Mouse (Mus musculus): Measurements from ENCODE around the gene Stum. TPM values are rescaled to one million over a fixed set of nuclear protein-coding genes. Genes with fewer than 3 reads are reported as not detected.

Gene Stum
- polyA plus RNA-seq, 1 experiment = not detected

GRCm38 (mm10) chr1:180423931-180424330 is 59.4 kb downstream of the Stum start:
- peaks cover 85% of the 10 kb centered on the region for H3K4me1 ChIP-seq (ENCODE audit: control insufficient read depth, insufficient read depth, low read length)
- TF ChIP-seq POLR2A (IDR thresholded peaks at IDR 0.05; ENCODE audit: borderline replicate concordance, low read depth, low read length) = no peak
- TF ChIP-seq CTCF (IDR thresholded peaks at IDR 0.05; ENCODE audit: low read depth, low read length) = no peak
- H3K4me3 ChIP-seq (ENCODE audit: insufficient read depth, low read length) = no peak overlapping the region
- H3K27ac ChIP-seq (ENCODE audit: insufficient read depth, low read depth, low read length) = peak overlapping the region; percentile 83

GRCm38 (mm10) chr1:180423008-180423639 is 60.2 kb downstream of the Stum start:
- TF ChIP-seq CTCF (IDR thresholded peaks at IDR 0.05; ENCODE audit: low read depth, low read length) = no peak
- TF ChIP-seq POLR2A (IDR thresholded peaks at IDR 0.05; ENCODE audit: borderline replicate concordance, low read depth, low read length) = no peak
- Histone ChIP-seq H3K4me3 (ENCODE audit: insufficient read depth, low read length) (no peak overlapping the region), H3K4me1 (ENCODE audit: control insufficient read depth, insufficient read depth, low read length) (peaks cover 87% of the 10 kb centered on the region), H3K27ac (ENCODE audit: insufficient read depth, low read depth, low read length) (peak overlapping the region; percentile 94)

- TF ChIP-seq POLR2A (IDR thresholded peaks at IDR 0.05; ENCODE audit: borderline replicate concordance, low read depth, low read length) (no peak), CTCF (IDR thresholded peaks at IDR 0.05; ENCODE audit: low read depth, low read length) (peak; percentile 70)
- Histone ChIP-seq H3K27ac (ENCODE audit: insufficient read depth, low read depth, low read length) (peak overlapping the region; percentile 94), H3K4me1 (ENCODE audit: control insufficient read depth, insufficient read depth, low read length) (peaks cover 88% of the 10 kb centered on the region), H3K4me3 (ENCODE audit: insufficient read depth, low read length) (no peak overlapping the region)
Observed at GRCm38 (mm10) chr1:180422076-180422828, 61.1 kb downstream of the Stum start.

GRCm38 (mm10) chr1:180421165-180421909 is 62.0 kb downstream of the Stum start:
- no peak overlapping the region for H3K4me3 ChIP-seq (ENCODE audit: insufficient read depth, low read length)
- TF ChIP-seq CTCF (IDR thresholded peaks at IDR 0.05; ENCODE audit: low read depth, low read length) (no peak), POLR2A (IDR thresholded peaks at IDR 0.05; ENCODE audit: borderline replicate concordance, low read depth, low read length) (no peak)
- H3K4me1 ChIP-seq (ENCODE audit: control insufficient read depth, insufficient read depth, low read length) = peaks cover 86% of the 10 kb centered on the region
- H3K27ac ChIP-seq (ENCODE audit: insufficient read depth, low read depth, low read length) = peak overlapping the region; percentile 94

- TF ChIP-seq CTCF (IDR thresholded peaks at IDR 0.05; ENCODE audit: low read depth, low read length) = no peak
- no peak for TF ChIP-seq POLR2A (IDR thresholded peaks at IDR 0.05; ENCODE audit: borderline replicate concordance, low read depth, low read length)
- Histone ChIP-seq H3K4me1 (ENCODE audit: control insufficient read depth, insufficient read depth, low read length) (peaks cover 85% of the 10 kb centered on the region), H3K27ac (ENCODE audit: insufficient read depth, low read depth, low read length) (peak overlapping the region; percentile 94), H3K4me3 (ENCODE audit: insufficient read depth, low read length) (no peak overlapping the region)
Observed at GRCm38 (mm10) chr1:180420496-180421164, 62.7 kb downstream of the Stum start.

GRCm38 (mm10) chr1:180419059-180419458 is 64.2 kb downstream of the Stum start:
- H3K4me1 ChIP-seq (ENCODE audit: control insufficient read depth, insufficient read depth, low read length) = peaks cover 71% of the 10 kb centered on the region
- TF ChIP-seq POLR2A (IDR thresholded peaks at IDR 0.05; ENCODE audit: borderline replicate concordance, low read depth, low read length) (no peak), CTCF (IDR thresholded peaks at IDR 0.05; ENCODE audit: low read depth, low read length) (no peak)
- no peak overlapping the region for H3K4me3 ChIP-seq (ENCODE audit: insufficient read depth, low read length)
- no peak overlapping the region for H3K27ac ChIP-seq (ENCODE audit: insufficient read depth, low read depth, low read length)

- peak overlapping the region; percentile 71 for H3K27ac ChIP-seq (ENCODE audit: insufficient read depth, low read depth, low read length)
Observed at GRCm38 (mm10) chr1:180417118-180417517, 66.2 kb downstream of the Stum start.

GRCm38 (mm10) chr1:180415836-180416235 is 67.5 kb downstream of the Stum start:
- no peak overlapping the region for H3K4me3 ChIP-seq (ENCODE audit: insufficient read depth, low read length)
- no peak overlapping the region for H3K27ac ChIP-seq (ENCODE audit: insufficient read depth, low read depth, low read length)
- H3K4me1 ChIP-seq (ENCODE audit: control insufficient read depth, insufficient read depth, low read length) = peaks cover 48% of the 10 kb centered on the region
- TF ChIP-seq CTCF (IDR thresholded peaks at IDR 0.05; ENCODE audit: low read depth, low read length) (no peak), POLR2A (IDR thresholded peaks at IDR 0.05; ENCODE audit: borderline replicate concordance, low read depth, low read length) (no peak)

More at GRCm38 (mm10) chr1:180417118-180417517, 66.2 kb downstream of the Stum start:
- Histone ChIP-seq H3K4me1 (ENCODE audit: control insufficient read depth, insufficient read depth, low read length) (peaks cover 54% of the 10 kb centered on the region), H3K4me3 (ENCODE audit: insufficient read depth, low read length) (no peak overlapping the region)
- TF ChIP-seq POLR2A (IDR thresholded peaks at IDR 0.05; ENCODE audit: borderline replicate concordance, low read depth, low read length) (no peak), CTCF (IDR thresholded peaks at IDR 0.05; ENCODE audit: low read depth, low read length) (peak; percentile 7; the same call in 1 of the 2 replicates)

GRCm38 (mm10) chr1:180415064-180415463 is 68.2 kb downstream of the Stum start:
- TF ChIP-seq CTCF (IDR thresholded peaks at IDR 0.05; ENCODE audit: low read depth, low read length) (no peak), POLR2A (IDR thresholded peaks at IDR 0.05; ENCODE audit: borderline replicate concordance, low read depth, low read length) (no peak)
- Histone ChIP-seq H3K4me1 (ENCODE audit: control insufficient read depth, insufficient read depth, low read length) (peaks cover 51% of the 10 kb centered on the region), H3K4me3 (ENCODE audit: insufficient read depth, low read length) (no peak overlapping the region), H3K27ac (ENCODE audit: insufficient read depth, low read depth, low read length) (no peak overlapping the region)

All from bone marrow macrophage, adult 2 months (primary cell).